Mouse (Mus musculus) liver, postnatal 0 days (tissue): Measurements from ENCODE around the gene Tcte2.

Source experiments
- CTCF ChIP-seq: sonication (generic); IDR thresholded peaks from 2 replicates; pipeline ENCODE4 v1.5.1; 2016; ENCODE audit warnings: antibody characterized with exemption, low read depth
- EP300 ChIP-seq: IDR thresholded peaks from 2 replicates; pipeline ENCODE4 v1.6.1; 2016; ENCODE audit warnings: antibody characterized with exemption, low read depth, mild to moderate bottlenecking

DNA sequence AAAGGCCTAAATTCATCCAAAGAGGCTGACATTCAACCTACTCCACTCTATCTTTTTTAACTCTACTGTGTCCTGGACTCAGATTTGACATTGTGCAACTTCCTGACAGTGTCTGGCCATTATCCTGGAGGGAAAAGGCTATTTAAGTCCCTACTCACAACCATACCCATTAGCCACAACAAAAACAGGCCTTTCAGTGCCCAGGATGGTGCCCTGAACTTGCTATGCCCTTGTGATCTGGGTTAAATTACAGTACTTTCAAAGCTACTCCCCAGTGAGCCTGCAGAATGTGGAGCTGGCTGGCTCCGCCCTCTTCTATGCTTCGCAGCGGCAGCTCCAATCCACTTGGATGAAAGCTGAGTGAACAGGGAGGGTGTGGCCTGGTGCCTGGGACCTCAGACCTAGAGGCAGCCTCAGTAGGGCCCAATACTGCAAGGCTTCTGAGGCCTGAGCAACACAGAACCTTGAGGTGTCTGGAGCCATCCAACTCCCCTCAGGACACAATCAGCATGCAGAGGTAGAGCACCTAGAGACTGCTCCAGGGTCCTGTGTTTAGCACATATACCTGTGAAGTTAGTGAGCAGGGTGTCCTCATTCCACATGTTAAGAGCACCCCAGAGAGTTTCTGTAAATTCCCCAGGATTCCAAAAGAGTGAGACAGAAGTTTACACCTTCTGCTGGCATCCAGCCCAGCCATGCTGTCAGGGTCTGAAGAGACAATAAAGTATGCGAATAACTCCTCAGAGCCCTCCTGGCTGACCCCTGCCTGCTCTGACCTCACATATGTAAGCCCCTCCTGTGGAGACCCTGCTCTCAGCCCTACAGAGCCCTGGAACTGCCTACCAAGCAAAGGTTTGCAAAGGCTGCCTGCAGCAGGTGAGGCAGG, 61.3 kb downstream of the Tcte2 start:
- TF ChIP-seq CTCF (no peak), EP300 (no peak)
